Mouse (Mus musculus): ENCODE measurements around the gene Thy1. TPM values are rescaled to one million over a fixed set of nuclear protein-coding genes. Genes with fewer than 3 reads are reported as not detected.
A peak's percentile ranks its signal among the peaks of the same experiment; 100 is the strongest.

Thy1 gene
- polyA plus RNA-seq, 1 experiment from 2014 or later: 4.7 TPM

GRCm38 (mm10) chr9:44044426-44045157, 1.4 kb downstream of the Thy1 start:
- Histone ChIP-seq H3K36me3 (ENCODE audit: control insufficient read depth, insufficient read depth) (no peaks in the 10 kb centered on the region), H3K27me3 (replicated peaks; ENCODE audit: control insufficient read depth, insufficient read depth, low read length) (peaks cover 19% of the 10 kb centered on the region), H3K27ac (ENCODE audit: low read length) (no peak overlapping the region), H3K4me3 (replicated peaks; ENCODE audit: low read length) (peak overlapping the region; percentile 49; the same call in 1 of the 2 replicates), H3K9ac (replicated peaks; ENCODE audit: low read depth, low read length) (no peak overlapping the region), H3K4me2 (ENCODE audit: low read length) (peak overlapping the region; percentile 62; the same call in 1 of the 2 replicates), H3K9me3 (ENCODE audit: control insufficient read depth, low read length) (no peaks in the 10 kb centered on the region), H3K4me1 (replicated peaks; ENCODE audit: control insufficient read depth, insufficient read depth, low read length) (peaks cover 18% of the 10 kb centered on the region)
- 39% methylated on average over 14 of the region's 14 CpGs for WGBS
- ATAC-seq: no peak

DNA sequence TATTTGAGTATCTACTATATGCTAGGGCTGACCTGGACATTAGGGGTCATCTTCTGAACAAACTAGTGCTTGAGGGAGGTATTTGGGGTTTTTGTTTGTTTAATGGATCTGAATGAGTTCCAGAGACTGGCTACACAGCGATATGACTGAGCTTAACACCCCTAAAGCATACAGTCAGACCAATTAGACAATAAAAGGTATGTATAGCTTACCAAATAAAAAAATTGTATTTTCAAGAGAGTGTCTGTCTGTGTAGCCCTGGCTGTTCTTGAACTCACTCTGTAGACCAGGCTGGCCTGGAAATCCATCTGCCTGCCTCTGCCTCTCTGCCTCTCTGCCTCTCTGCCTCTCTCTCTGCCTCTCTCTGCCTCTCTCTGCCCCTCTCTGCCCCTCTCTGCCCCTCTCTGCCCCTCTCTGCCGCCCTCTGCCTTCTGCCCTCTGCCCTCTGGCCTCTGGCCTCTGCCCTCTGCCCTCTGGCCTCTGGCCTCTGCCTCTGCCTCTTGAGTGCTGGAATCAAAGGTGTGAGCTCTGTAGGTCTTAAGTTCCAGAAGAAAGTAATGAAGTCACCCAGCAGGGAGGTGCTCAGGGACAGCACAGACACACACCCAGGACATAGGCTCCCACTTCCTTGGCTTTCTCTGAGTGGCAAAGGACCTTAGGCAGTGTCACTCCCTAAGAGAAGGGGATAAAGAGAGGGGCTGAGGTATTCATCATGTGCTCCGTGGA, 2.1 kb downstream of the Thy1 start:
- Histone ChIP-seq H3K27me3 (replicated peaks; ENCODE audit: control insufficient read depth, insufficient read depth, low read length) (peaks cover 19% of the 10 kb centered on the region), H3K4me3 (replicated peaks; ENCODE audit: low read length) (no peak overlapping the region), H3K27ac (ENCODE audit: low read length) (no peak overlapping the region), H3K4me1 (replicated peaks; ENCODE audit: control insufficient read depth, insufficient read depth, low read length) (peaks cover 18% of the 10 kb centered on the region), H3K9me3 (ENCODE audit: control insufficient read depth, low read length) (no peaks in the 10 kb centered on the region), H3K36me3 (ENCODE audit: control insufficient read depth, insufficient read depth) (no peaks in the 10 kb centered on the region), H3K4me2 (ENCODE audit: low read length) (no peak overlapping the region), H3K9ac (replicated peaks; ENCODE audit: low read depth, low read length) (no peak overlapping the region)
- WGBS: 83% methylated on average over 3 of the region's 3 CpGs
- ATAC-seq: no peak

DNA sequence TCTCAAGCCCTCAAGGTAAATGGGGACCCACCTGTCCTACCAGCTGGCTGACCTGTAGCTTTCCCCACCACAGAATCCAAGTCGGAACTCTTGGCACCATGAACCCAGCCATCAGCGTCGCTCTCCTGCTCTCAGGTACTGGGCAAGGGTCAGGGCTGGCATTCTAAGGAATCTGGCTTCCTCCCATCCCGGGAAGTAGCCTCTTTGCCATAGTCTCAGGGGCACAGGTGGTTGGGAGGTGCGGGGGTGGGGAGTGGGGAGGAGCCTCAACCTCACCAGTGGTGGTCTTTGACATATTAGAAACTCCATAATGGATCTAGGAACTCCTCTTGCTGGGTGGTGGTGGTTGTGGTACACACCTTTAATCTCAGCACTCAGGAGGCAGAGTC, 2.7 kb downstream of the Thy1 start:
- H3K4me3 ChIP-seq (replicated peaks; ENCODE audit: low read length): no peak overlapping the region
- peaks cover 18% of the 10 kb centered on the region for H3K4me1 ChIP-seq (replicated peaks; ENCODE audit: control insufficient read depth, insufficient read depth, low read length)
- H3K9ac ChIP-seq (replicated peaks; ENCODE audit: low read depth, low read length): no peak overlapping the region
- no peaks in the 10 kb centered on the region for H3K36me3 ChIP-seq (ENCODE audit: control insufficient read depth, insufficient read depth)
- 87% methylated on average over 5 of the region's 5 CpGs for WGBS
- no peaks in the 10 kb centered on the region for H3K9me3 ChIP-seq (ENCODE audit: control insufficient read depth, low read length)
- no peak overlapping the region for H3K27ac ChIP-seq (ENCODE audit: low read length)
- H3K27me3 ChIP-seq (replicated peaks; ENCODE audit: control insufficient read depth, insufficient read depth, low read length): peaks cover 19% of the 10 kb centered on the region
- H3K4me2 ChIP-seq (ENCODE audit: low read length): no peak overlapping the region
- ATAC-seq: no peak

DNA sequence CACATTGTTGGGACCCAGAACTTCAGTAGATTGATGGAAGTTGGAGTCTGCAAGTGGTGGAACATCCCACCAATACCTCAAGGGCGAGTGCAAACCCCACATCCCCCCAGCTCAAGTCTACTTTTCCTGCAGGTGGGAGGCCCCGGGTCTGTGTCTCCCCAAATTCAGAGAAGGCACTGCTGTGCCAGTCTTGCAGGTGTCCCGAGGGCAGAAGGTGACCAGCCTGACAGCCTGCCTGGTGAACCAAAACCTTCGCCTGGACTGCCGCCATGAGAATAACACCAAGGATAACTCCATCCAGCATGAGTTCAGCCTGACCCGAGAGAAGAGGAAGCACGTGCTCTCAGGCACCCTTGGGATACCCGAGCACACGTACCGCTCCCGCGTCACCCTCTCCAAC, 3.2 kb downstream of the Thy1 start:
- 89% methylated on average over 12 of the region's 12 CpGs for WGBS
- Histone ChIP-seq H3K9ac (replicated peaks; ENCODE audit: low read depth, low read length) (no peak overlapping the region), H3K4me2 (ENCODE audit: low read length) (no peak overlapping the region), H3K4me1 (replicated peaks; ENCODE audit: control insufficient read depth, insufficient read depth, low read length) (peaks cover 18% of the 10 kb centered on the region), H3K4me3 (replicated peaks; ENCODE audit: low read length) (no peak overlapping the region), H3K27me3 (replicated peaks; ENCODE audit: control insufficient read depth, insufficient read depth, low read length) (peaks cover 19% of the 10 kb centered on the region), H3K9me3 (ENCODE audit: control insufficient read depth, low read length) (no peaks in the 10 kb centered on the region), H3K27ac (ENCODE audit: low read length) (no peak overlapping the region), H3K36me3 (ENCODE audit: control insufficient read depth, insufficient read depth) (no peaks in the 10 kb centered on the region)
- ATAC-seq: no peak

GRCm38 (mm10) chr9:44047071-44047470, 3.9 kb downstream of the Thy1 start:
- H3K36me3 ChIP-seq (ENCODE audit: control insufficient read depth, insufficient read depth): no peaks in the 10 kb centered on the region
- no peak for ATAC-seq
- no peak overlapping the region for H3K27ac ChIP-seq (ENCODE audit: low read length)
- H3K9ac ChIP-seq (replicated peaks; ENCODE audit: low read depth, low read length): no peak overlapping the region
- 65% methylated on average over 6 of the region's 6 CpGs for WGBS
- no peak overlapping the region for H3K4me2 ChIP-seq (ENCODE audit: low read length)
- H3K4me1 ChIP-seq (replicated peaks; ENCODE audit: control insufficient read depth, insufficient read depth, low read length): peaks cover 17% of the 10 kb centered on the region
- H3K9me3 ChIP-seq (ENCODE audit: control insufficient read depth, low read length): no peaks in the 10 kb centered on the region
- no peak overlapping the region for H3K4me3 ChIP-seq (replicated peaks; ENCODE audit: low read length)
- H3K27me3 ChIP-seq (replicated peaks; ENCODE audit: control insufficient read depth, insufficient read depth, low read length): peaks cover 19% of the 10 kb centered on the region

GRCm38 (mm10) chr9:44047571-44048490, 4.6 kb downstream of the Thy1 start:
- Histone ChIP-seq H3K4me2 (ENCODE audit: low read length) (no peak overlapping the region), H3K36me3 (ENCODE audit: control insufficient read depth, insufficient read depth) (no peaks in the 10 kb centered on the region), H3K4me3 (replicated peaks; ENCODE audit: low read length) (no peak overlapping the region), H3K9ac (replicated peaks; ENCODE audit: low read depth, low read length) (no peak overlapping the region), H3K27me3 (replicated peaks; ENCODE audit: control insufficient read depth, insufficient read depth, low read length) (peaks cover 16% of the 10 kb centered on the region), H3K27ac (ENCODE audit: low read length) (no peak overlapping the region), H3K4me1 (replicated peaks; ENCODE audit: control insufficient read depth, insufficient read depth, low read length) (peaks cover 13% of the 10 kb centered on the region), H3K9me3 (ENCODE audit: control insufficient read depth, low read length) (no peaks in the 10 kb centered on the region)
- WGBS: 77% methylated on average over 14 of the region's 14 CpGs
- no peak for ATAC-seq

- no peak for ATAC-seq
- Histone ChIP-seq H3K27me3 (replicated peaks; ENCODE audit: control insufficient read depth, insufficient read depth, low read length) (peaks cover 13% of the 10 kb centered on the region), H3K4me2 (ENCODE audit: low read length) (no peak overlapping the region), H3K27ac (ENCODE audit: low read length) (no peak overlapping the region), H3K4me3 (replicated peaks; ENCODE audit: low read length) (no peak overlapping the region), H3K9ac (replicated peaks; ENCODE audit: low read depth, low read length) (no peak overlapping the region), H3K9me3 (ENCODE audit: control insufficient read depth, low read length) (no peaks in the 10 kb centered on the region), H3K4me1 (replicated peaks; ENCODE audit: control insufficient read depth, insufficient read depth, low read length) (peaks cover 4% of the 10 kb centered on the region), H3K36me3 (ENCODE audit: control insufficient read depth, insufficient read depth) (no peaks in the 10 kb centered on the region)
- WGBS: 75% methylated on average over 15 of the region's 15 CpGs
Measured at GRCm38 (mm10) chr9:44048541-44049380, 5.6 kb downstream of the Thy1 start.

GRCm38 (mm10) chr9:44049381-44050165, 6.4 kb downstream of the Thy1 start:
- no peak overlapping the region for H3K4me2 ChIP-seq (ENCODE audit: low read length)
- WGBS: 86% methylated on average over 8 of the region's 8 CpGs
- H3K4me1 ChIP-seq (replicated peaks; ENCODE audit: control insufficient read depth, insufficient read depth, low read length): no peaks in the 10 kb centered on the region
- H3K27me3 ChIP-seq (replicated peaks; ENCODE audit: control insufficient read depth, insufficient read depth, low read length): peaks cover 6% of the 10 kb centered on the region
- no peak overlapping the region for H3K9ac ChIP-seq (replicated peaks; ENCODE audit: low read depth, low read length)
- H3K4me3 ChIP-seq (replicated peaks; ENCODE audit: low read length): no peak overlapping the region
- no peaks in the 10 kb centered on the region for H3K9me3 ChIP-seq (ENCODE audit: control insufficient read depth, low read length)
- ATAC-seq: no peak
- H3K36me3 ChIP-seq (ENCODE audit: control insufficient read depth, insufficient read depth): no peaks in the 10 kb centered on the region
- no peak overlapping the region for H3K27ac ChIP-seq (ENCODE audit: low read length)

Data from forebrain, embryonic 16.5 days (tissue).